Mouse (Mus musculus): ENCODE measurements around the gene Il19. TPM values are rescaled to one million over a fixed set of nuclear protein-coding genes. Genes with fewer than 3 reads are reported as not detected.

Il19 gene
- not detected for polyA plus RNA-seq (2014; fragmentation: Illumina TruSeq; extraction: RNeasy Lipid Tissue Mini Kit (QIAGEN cat#74804); ENCODE audit: low read depth, low replicate concordance)

DNA sequence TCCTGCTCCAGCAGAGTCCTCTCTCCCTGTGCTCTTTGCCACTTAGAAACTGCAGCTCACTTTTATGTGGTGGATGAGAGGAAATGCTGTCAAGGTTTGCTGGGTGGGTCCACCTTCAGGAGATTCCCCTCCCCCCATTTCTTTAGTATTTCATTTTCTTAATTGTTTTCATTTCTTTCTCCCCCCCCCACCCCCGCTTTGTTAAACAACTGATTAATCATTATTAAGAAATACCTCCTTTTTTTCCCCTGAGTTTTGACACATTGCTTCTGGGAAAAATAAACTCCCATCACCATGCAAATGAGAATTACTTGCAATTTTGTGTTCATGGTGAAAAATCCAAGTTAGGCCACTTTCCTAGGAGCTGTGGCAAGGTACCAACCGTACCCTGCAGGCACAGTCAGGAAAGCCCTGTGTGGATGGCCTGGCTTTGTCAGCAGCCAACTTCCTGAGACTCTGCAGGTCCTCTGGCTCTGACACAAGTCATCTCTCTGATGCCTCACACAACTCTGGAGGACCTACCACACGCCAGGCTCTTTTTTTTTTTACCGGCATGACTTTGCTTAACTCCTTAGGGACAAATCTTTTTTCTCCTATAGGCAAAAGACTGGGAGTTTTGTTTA, at the start of gene Il19:
Il19 (minus strand) TSS at position 51 of the 623 bp plus-strand sequence.

DNA sequence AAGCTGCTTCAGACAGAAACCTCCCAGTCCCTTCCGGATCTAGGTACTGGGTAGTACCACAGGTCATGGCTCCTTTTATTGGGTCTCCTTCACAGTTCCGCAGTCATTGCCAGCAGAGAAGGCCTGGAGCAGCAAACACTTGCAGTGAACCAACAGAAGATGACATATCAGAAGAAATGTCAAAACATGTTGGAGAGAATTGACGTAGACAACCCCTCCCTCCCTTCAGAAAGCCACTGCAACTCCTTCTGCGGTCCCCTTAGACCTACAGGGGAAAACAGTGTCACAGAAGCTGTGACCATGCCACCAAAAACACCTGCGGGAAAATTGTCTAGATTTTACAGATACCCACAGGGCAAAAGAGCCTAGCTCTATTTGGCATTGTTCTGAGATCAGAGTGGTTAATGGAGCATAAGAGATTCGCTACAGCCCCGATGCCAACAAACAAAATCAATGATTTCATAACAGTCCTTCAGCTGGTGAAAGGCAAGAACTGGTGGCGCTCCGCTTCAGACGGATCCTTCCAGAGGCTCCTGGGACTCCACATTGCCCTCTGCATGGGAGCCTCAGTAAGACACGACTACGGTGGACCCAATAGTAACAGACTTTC, 28.4 kb downstream of the Il19 start, which contains the start of gene Il20:
Il20 (minus strand) TSS at position 51 of the 610 bp plus-strand sequence.

DNA sequence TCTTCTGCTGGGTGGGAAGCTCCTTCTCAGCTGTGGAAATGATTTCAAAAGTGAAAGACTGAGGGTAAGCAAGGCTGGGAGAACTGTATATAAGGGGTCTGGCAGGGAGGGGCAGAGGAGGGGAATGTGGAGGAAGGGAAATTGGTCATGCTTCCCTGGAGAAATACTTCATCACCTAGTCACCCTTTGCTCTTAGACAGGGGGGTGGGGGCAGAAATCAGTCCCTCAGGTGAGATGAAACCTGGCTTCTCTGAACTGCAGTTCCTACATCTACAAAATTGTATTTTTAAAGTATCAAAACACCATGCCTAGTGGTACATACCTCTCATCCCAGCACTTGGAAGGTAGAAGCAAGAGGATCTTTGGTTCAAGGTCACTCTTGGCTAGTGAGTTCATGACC, 52.6 kb downstream of the Il19 start, which contains the start of gene Il24:
Il24 (minus strand) TSS at position 101 of the 400 bp plus-strand sequence.

Other genes starting within 250 kb of the Il19 start
- not detected for gene Gm29427, start 224.3 kb downstream of the Il19 start, polyA plus RNA-seq (2014; fragmentation: Illumina TruSeq; extraction: RNeasy Lipid Tissue Mini Kit (QIAGEN cat#74804); ENCODE audit: low read depth, low replicate concordance)
- gene Yod1, start 222.8 kb downstream of the Il19 start, polyA plus RNA-seq (2014; fragmentation: Illumina TruSeq; extraction: RNeasy Lipid Tissue Mini Kit (QIAGEN cat#74804); ENCODE audit: low read depth, low replicate concordance), result 11.8 TPM
- 19.6 TPM for gene Pfkfb2, start 210.9 kb downstream of the Il19 start, polyA plus RNA-seq (2014; fragmentation: Illumina TruSeq; extraction: RNeasy Lipid Tissue Mini Kit (QIAGEN cat#74804); ENCODE audit: low read depth, low replicate concordance)
- gene AA986860, start 208.1 kb downstream of the Il19 start, polyA plus RNA-seq (2014; fragmentation: Illumina TruSeq; extraction: RNeasy Lipid Tissue Mini Kit (QIAGEN cat#74804); ENCODE audit: low read depth, low replicate concordance), result 5.7 TPM
- gene Fcamr, start 139.2 kb downstream of the Il19 start, polyA plus RNA-seq (2014; fragmentation: Illumina TruSeq; extraction: RNeasy Lipid Tissue Mini Kit (QIAGEN cat#74804); ENCODE audit: low read depth, low replicate concordance), result 0.77 TPM
- gene Pigr, start 113.4 kb downstream of the Il19 start, polyA plus RNA-seq (2014; fragmentation: Illumina TruSeq; extraction: RNeasy Lipid Tissue Mini Kit (QIAGEN cat#74804); ENCODE audit: low read depth, low replicate concordance), result 28.2 TPM
- 2.7 TPM for gene Fcmr, start 74.4 kb downstream of the Il19 start, polyA plus RNA-seq (2014; fragmentation: Illumina TruSeq; extraction: RNeasy Lipid Tissue Mini Kit (QIAGEN cat#74804); ENCODE audit: low read depth, low replicate concordance)
- gene Il24, start 52.7 kb downstream of the Il19 start, polyA plus RNA-seq (2014; fragmentation: Illumina TruSeq; extraction: RNeasy Lipid Tissue Mini Kit (QIAGEN cat#74804); ENCODE audit: low read depth, low replicate concordance), result not detected
- not detected for gene Il20, start 28.7 kb downstream of the Il19 start, polyA plus RNA-seq (2014; fragmentation: Illumina TruSeq; extraction: RNeasy Lipid Tissue Mini Kit (QIAGEN cat#74804); ENCODE audit: low read depth, low replicate concordance)
- gene Il10, start 79.7 kb upstream of the Il19 start, polyA plus RNA-seq (2014; fragmentation: Illumina TruSeq; extraction: RNeasy Lipid Tissue Mini Kit (QIAGEN cat#74804); ENCODE audit: low read depth, low replicate concordance), result not detected
- gene Mapkapk2, start 157.7 kb upstream of the Il19 start, polyA plus RNA-seq (2014; fragmentation: Illumina TruSeq; extraction: RNeasy Lipid Tissue Mini Kit (QIAGEN cat#74804); ENCODE audit: low read depth, low replicate concordance), result 32.0 TPM
- 0.89 TPM for gene Dyrk3, start 198.2 kb upstream of the Il19 start, polyA plus RNA-seq (2014; fragmentation: Illumina TruSeq; extraction: RNeasy Lipid Tissue Mini Kit (QIAGEN cat#74804); ENCODE audit: low read depth, low replicate concordance)
- 21.7 TPM for gene Eif2d, start 213.1 kb upstream of the Il19 start, polyA plus RNA-seq (2014; fragmentation: Illumina TruSeq; extraction: RNeasy Lipid Tissue Mini Kit (QIAGEN cat#74804); ENCODE audit: low read depth, low replicate concordance)

Measured in kidney, adult 10 weeks (tissue).